Mouse (Mus musculus) right cerebral cortex, postnatal 10 days (tissue): ENCODE results near the gene Bcas3.

ENCODE experiments used
- DNase-seq, 2 experiments: peaks; one replicate each; pipeline ENCODE4 v3.0.0; 2021; ENCODE audit warnings: low spot score in 2 of 2

Gene Bcas3

DNA sequence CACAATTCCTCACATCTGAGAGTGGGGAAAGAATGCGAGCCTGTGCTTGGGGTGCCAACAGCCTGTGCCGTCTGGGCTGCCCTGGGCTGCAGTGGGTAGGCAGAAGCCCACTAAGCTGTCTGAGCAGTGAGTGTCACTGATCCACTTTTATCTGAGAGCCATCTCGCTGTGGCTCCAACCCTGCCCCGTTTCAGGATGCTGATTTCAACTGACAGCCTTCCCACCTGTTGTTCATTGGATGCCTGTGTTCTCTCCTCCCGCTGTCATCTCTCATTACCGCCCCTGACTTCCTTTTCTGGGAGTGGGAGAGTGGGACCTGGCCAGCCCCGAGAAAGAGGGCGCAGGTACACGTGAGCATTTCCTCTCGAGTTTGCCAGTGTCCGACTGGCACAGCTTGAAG, 398.2 kb downstream of the Bcas3 start:
- DNase-seq, result no peak

DNA sequence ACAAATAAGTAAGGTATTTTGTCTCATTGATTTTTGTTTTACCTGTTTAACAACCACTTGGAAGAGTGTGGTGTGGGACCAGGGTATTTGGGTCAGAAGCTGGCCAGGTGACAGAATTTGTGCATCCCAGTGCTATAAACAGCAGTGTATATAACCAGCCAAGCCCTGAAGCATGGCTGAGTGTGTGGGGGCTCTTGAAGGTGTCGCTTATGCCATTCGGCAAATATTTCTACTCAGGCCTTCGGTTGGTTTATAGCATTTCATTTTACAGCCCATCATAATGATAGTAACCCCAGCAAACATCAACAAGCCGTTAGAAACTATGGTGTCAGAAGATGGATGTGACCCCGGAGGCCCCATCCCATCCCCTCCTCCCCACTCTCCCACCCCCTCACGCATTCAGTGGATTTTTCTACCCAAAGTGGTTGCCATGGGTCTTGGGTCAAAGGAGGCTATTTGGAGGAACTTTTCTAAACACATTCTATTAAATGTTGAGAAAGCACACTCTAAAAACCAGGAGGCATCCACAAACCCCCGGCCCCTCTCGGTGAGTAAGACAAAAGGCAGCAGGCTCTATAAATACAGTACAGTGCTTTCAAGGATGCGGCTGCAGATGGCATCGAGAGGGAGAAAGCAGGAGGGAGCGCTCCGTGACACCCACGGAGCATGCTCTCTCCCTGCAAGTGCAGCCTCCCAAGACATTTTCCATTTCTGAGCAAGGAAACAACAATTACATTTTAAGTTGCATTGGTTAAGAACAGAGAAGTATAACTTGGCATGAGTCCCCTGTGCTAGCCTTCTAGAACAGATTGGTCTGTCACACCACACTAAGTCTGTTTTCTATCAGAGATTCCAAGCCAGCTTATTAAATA, 401.9 kb downstream of the Bcas3 start:
- DNase-seq, result peak; percentile 48 to 74

DNA sequence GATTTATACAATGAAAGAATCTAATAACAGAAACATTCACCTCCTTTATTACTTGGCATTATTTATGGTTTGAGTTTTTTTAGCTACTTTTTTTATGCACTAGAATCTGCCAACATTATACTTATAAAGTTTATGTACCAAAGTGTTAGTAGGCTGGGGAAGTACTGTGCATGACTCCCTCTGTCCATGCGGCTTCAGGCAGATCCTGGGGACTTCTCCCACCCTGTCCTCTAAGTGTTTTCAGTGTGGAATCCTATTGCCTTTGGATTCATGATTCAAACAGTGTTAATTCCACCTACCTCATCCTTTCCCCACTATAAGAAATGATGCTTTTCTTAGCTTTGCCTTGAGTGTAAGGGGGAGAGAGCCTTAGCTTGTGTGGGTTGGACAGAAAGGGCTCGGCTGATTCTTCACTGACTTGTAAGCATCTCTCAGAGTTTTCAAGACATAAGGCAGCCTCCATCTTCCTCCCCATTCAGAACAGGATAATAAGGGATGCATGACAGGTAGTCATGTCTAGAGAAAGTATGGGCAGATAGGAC, 402.6 kb downstream of the Bcas3 start:
- no peak for DNase-seq

GRCm38 (mm10) chr11:85758891-85759290, 405.9 kb downstream of the Bcas3 start:
- DNase-seq, result no peak

DNA sequence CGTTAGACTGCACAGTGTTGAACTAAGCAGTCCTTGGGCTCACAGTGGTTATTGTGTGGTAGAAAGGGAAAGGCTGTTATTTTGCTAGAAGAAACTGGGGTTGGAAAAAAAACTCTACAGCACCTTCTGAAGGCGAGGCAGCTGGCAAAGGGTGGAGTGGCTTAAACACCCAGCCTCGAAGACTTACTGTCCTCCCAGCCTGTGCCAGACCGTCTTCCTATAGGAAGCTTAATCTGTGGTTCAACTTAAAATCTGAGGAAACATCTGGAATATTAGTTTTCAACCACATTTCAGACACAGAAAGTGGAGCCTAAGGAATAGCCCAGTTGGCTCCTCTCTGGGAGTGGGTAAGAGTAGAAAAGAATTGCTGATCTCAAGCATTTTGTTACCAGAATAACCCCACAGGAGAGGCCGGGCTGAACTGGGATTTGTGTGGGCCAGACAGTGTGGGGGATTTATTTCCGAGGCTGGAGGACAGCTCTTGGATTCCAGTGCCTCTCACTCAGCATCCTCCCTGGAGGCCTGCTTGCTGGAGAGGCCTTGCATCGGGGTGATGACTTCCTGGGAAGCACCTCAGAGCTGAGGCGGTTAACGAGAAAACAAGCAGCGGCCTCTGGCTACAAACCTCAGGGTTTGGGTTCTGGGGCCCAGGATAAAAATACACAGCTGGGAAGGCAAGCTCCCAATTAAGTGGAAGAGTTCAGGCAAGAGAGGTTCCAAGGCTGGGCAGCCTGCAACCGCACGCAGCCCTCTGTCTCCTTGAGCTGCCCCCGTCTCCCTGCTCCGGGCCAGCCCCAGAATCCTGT, 406.9 kb downstream of the Bcas3 start:
- no peak for DNase-seq

DNA sequence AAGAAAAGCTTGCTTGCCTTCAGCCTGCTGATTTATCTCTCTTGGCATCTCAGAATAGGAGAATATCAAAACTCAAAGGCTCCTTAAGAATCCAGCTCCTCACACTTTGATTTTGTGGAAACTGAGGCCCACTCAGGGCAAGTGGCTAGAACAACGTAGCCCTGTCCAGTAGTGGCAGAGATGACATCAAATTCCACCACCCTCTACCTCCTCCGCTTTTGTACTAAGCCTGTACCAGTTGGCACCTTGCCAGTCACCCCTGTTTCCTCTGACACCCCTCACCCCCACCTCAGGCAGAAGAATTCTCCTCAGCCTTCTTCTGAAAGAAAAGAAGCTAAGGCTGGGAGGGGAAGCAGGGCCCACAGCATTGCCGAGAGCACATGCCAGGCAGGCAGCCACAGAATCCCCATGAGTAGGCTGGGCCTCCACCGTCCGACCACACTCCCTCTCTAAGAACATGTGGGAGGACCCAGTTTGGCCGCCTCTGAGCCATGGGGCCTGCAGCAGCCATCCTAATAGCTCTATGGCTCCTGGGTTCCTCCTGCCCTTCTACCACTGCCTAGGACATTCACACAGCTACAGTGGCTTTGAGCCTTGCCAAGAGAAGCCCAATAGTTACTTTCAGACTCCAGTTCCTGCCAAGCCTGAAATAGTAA, 407.6 kb downstream of the Bcas3 start:
- peak; percentile 63 to 68 for DNase-seq

GRCm38 (mm10) chr11:85761170-85761569, 408.2 kb downstream of the Bcas3 start:
- DNase-seq, result no peak

DNA sequence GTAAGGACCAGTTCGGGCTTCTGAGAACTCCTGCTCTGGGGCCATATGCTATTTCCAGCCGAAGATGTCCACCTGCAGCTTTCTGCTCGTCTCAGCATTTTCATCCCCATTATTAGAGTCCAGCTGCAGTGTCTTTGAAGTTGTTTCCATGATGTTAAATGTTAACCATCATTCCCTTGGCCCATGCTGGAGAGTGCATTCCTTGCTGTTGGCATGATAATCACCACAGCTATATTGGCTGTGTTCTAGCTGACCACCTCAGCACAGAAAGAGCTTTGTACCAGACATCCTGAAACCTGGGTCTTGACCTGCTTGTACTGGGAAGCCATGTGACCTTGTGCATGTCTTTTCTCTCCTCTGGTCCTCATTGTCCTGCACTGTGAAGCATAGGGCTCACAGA, 410.7 kb downstream of the Bcas3 start:
- DNase-seq, result no peak

DNA sequence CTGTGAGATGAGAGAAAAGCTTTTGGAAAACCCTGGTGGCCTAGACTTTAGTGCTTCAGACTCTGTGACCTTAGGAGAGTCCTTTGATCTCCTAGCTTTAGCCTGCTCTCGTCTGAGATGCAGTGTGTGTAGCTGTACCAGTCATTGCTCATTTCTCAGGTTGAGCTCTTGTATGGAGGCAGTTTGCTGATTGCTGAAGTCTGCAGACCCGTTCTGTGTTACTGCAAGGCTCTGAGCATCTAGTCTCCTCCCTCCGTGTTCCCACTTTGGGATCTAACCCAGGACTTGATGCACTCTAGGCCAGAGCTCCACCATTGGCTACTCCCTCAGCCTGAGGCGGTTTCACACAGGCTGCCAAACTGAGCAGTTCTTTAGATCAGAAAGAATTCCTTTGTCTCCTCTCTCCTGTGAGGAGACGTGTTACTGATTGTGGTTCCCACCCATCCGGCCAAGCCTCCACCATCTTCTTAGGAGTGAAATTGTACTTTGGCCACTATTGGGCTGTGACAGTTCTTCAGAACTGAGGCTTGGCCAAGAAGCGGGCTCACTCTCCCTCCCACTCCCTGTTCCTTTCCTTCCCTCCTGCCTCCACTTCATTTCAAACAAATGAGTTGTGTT, 413.2 kb downstream of the Bcas3 start:
- peak in 1 of 2 experiments; percentile 31 for DNase-seq

DNA sequence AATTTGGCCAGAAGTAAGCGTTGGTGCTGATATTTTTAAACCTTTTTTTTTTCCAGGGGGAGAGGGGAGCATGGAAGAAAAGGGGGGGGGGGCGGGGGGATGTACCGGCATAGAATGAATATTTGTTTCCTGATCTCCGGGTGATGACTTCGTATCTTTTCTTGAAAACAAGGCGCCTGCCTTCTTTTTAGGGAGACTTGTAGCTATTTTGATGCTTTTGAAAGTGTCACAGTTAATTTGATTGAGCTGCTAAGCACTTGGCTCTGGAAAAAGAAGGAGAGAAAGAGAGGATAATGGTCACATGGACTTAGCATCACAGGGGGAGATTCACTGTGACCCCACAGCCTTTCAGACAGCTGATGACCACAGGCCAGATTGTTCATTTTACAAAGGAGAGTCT, 413.8 kb downstream of the Bcas3 start:
- DNase-seq, result no peak

DNA sequence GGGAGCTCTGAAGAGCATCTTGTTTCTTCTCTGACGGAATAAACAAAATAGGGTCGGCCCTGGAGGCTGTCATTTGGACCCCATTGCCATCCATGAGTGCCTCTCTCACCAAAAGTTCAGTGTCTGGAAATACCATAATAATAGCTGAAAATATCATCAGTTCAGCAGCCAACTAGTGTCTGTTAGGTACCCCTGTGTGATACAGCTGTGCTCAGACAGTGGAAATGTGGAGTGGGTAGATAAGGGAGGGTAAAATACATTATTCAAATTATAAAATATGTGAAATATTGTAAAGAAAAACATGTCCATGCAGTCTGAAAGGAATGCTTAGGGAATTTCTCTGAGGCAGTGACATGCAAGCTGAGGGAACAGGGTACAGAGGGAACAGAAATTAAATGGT, 416.8 kb downstream of the Bcas3 start:
- DNase-seq, result no peak

DNA sequence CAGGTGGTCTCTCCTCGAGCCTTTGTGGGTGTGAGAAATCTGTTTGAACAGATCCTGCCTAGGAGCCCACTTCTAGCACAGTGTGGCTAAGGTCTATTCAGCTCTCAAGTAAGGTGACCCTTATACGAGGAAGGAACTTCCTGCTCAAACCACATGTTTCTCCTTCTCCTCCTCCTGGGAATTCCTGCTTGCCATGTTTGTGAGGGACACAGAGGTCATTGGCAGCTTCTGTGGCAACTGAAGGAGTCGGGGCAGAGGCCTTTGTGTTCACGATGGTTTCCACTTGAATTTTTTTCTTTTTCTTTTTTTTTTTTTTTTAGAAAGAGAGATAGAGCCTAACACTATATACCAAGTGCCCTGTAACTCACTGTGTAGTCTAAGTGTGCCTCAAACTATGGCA, 420.4 kb downstream of the Bcas3 start:
- DNase-seq, result no peak

DNA sequence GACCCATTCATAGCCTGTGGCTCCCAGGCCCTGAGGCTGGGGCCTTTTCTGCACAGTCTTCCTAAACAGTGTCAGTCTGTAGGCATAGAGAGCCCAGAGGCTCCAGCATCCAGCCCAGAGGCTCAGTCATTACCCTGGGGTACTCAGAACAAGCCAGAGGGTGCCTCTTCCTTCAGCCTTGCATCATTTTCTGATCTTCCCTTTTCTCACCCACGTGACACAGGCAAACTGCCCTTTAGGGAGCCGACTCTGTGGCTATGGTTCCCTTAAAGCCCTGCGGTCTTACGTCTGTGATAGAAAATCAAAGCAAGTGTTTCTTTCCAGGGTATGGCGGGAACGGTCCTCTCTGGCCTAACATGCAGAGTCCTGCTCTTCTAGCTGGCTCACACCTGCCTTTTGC, 421.7 kb downstream of the Bcas3 start:
- no peak for DNase-seq

GRCm38 (mm10) chr11:85775492-85775891, 422.5 kb downstream of the Bcas3 start:
- DNase-seq, result no peak

GRCm38 (mm10) chr11:85776861-85777360, 423.9 kb downstream of the Bcas3 start:
- DNase-seq, result no peak

GRCm38 (mm10) chr11:85777950-85778349, 425.0 kb downstream of the Bcas3 start:
- DNase-seq, result no peak

DNA sequence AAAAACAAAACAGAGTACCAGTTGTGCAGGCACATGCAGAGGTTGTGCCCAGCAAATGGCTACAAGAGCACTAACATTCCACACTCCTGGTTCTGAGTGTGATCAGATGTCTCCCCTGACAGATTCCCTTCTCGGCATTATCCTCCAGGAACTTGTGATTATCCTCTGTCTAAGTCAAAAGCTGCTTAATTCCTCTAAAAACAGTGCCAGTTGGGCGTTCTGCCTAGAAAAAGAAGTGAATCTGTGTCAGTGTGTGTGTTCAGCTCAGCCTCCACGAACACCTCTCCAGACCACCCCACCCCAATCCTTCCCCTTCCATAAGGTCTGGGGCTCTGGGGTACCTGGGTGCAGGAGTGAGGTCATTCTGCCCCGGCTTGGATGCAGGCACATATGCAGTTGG, 427.3 kb downstream of the Bcas3 start:
- no peak for DNase-seq

DNA sequence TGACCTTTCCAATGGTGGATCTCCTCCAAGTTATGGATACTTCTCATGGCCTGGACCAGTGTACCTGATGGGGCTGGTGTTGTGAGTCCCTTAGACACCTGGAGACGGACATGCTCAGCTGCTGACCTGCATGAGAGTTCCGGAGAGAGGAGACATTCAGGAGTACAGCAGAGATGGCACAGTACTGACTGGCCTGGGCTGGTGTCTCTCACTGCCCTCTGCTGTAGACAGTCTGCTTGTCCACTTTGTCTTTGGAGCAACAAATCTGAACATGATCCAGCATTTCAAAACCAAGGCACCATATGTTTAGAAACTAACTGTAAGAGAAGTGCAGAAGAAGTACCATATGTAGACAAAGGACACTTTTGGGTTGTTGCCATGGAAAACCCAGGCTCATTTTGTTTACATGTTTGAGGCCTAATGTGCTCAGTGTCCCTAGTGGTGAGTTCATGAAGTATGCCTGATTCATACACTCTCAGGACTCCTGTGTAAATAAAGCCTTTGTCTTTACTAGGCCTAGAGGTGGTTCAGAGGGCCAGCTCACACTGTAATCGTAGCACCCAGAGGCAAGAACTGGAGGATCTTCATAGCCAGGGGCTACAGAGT, 433.2 kb downstream of the Bcas3 start:
- peak in 1 of 2 experiments; percentile 48 for DNase-seq

DNA sequence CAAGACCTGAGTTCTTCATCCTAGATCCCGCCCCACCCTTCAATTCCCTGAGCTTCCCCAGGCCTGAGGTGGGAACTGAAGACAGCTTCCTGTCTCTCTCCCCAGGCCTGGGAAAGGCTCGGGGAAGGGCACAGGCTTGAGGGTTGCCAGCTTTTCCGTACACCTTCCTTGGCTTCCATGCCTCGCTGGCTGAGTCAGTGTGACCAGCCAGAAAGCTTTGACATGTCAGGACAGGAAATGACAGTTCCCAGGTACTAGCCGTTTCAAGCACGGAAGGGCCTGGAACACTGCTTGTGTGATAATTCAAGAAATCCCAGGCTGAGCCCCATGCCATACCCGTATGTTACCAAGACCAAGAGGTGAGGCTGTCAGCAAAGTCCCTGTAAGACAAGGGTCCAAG, 436.8 kb downstream of the Bcas3 start:
- no peak for DNase-seq

DNA sequence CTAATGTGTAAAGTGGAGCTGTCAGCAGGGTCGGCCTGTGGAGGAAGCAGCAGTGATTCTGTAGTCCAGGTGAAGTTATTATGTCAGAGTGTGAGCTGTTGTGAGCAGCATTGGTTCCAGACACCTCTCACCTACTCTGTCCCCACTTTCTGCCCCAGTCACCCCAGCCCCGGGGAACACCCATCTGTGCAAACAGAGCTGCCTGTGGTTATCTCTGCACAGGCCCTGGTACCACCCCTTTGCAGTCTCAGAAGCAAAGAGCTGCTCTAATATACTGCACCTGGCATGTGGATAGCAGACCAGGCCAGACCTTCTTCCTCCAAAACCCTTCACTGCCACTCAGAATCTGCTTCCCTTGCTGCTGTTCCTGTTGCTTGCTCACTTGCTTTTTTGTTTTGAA, 437.3 kb downstream of the Bcas3 start:
- DNase-seq, result no peak

DNA sequence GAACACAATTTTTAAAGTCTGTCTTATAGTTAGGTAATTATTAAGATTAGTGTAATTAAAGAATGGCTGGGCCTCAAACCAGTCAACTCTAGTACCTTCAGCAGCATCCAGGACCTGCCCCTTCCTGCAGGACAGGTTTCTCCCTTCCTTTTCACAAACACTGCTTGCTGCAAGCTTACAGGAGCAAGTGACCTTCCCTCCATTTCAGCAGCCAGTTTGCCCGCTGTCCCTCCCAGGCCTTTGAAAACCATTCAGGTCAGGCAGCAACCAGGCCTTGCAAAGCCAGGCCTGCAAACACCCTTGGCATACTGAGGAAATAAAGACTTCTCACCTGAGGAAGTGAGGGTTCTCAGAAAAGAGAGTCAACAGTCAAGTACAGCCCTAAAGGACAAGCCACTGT, 438.2 kb downstream of the Bcas3 start:
- DNase-seq, result no peak
